Mouse (Mus musculus) c-Kit-positive CD71-positive TER-119-negative erythroid progenitor cells, embryonic 14.5 days (primary cell): Measurements from ENCODE around the gene Vrtn.

ENCODE experiments used
- DNase-seq: peaks from one replicate; pipeline ENCODE4 v3.0.0-alpha.2; 2013; ENCODE audit warnings: low read depth

Vrtn gene

DNA sequence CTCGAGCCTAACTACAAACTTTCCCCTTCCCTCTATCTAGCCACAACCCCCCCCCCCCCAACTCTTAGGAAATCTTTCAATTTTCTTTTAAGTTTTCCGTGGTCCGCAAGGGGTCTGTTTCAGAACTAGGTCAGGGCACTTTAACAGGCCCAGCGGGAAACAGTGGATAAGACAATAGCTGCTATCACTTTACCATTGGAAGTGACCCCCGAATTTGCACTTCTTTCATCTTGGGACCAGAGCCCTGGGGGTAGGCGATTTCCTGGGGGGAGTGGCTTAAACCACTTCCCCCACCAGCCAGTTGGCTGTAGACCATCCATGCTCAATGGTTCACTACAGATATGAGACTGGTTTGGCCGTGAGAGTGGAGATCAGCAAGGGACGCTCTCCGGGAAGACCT lies at the start of gene Vrtn:
Vrtn (plus strand) TSS at position 366 of the 400 bp plus-strand sequence.
- no peak for DNase-seq

DNA sequence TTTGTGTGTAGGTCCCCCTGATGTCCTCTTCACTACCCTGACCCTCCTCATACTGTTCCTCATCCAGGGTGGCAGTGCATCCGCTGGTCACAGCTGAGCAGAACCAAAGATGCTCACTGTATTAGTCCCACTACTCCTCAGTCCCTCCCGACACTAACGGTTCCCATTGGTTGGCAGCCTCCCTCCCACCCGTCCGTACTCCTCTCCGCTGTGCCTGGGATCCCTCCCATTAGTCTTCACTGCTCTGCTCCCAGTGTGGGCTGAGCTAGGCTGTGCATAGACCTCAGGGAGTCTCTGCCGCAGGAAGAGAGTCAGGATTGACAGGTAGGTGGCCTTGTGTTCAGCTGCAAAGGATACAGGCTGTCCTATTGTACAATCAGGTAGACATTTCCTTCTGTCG lies 42.5 kb upstream of the Vrtn start:
- no peak for DNase-seq

DNA sequence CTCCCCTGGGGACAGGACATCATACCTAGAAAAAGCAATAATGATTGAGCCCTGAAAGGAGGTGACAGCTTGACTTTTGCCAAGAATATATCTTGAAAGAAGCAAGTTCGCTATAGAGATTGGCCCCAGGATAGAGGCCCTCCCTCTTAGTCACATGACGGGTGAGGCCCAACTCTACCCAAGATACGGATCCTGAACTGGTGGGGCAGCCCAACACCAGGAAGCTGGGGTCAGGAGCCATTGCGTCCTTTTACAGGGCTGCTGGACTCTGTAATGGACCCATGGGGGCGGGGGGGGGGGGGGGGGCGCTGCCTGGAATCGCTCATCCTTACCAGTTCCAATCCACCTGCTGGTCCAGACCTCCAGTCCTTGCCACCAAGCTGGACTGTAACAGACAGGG lies 36.8 kb upstream of the Vrtn start:
- DNase-seq = no peak

DNA sequence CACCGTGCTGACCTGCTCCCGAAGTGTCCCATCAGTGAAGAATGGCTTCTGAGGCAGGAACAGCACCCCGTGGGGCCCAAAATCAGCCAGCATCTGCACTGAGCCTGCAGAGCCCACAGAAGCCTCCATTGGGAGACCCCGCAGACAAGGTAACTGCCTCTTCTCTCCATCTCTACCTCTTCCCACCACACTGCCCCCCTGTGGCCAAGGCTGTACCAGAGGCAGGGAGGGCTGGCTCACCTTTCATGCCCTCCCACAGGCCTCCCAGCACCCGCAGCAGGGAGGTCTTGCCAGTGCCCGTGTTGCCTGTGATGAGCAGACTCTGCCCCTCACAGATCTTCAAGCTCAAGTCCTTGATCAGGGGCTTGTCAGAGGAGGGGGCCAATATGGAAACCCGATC lies 35.0 kb upstream of the Vrtn start:
- DNase-seq = no peak

DNA sequence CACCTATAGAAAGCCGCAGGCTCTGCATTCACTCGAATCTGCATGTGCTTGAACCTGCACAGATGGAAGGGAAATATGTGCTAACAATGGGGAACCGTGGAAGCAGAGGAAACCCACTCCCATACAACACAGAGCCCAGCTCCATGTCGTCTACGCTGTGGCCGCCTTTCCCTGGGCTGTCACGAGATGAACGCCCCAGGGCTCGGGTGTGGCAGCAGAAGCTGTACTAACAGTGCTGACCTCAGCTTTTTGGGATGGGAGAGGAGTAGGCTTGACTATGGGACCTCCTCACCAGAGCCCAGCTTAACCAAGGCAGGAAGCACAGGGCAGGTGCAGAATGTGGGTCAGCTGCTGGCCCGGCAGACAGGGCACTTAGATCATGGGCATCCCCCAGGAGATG lies 29.1 kb upstream of the Vrtn start:
- DNase-seq = no peak

DNA sequence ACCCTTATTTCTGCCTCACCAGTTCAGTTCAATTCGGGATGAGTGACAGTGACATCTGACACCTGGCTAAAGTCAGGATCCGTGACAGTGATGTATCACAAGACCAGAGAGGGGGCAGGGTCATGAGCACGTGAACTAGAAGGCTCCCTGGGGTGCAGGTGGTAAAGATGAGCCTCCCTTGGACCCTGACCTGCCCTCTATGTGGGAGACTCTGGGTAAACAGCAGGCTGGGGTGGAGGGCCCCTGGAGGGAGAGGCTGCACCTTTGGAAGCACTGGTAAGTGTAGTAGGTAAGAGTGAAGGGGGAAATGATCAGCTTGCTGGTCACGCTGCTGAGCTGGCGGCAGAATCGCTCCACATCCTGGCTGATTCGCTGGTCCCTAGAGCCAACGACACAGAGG lies 28.3 kb upstream of the Vrtn start:
- no peak for DNase-seq

DNA sequence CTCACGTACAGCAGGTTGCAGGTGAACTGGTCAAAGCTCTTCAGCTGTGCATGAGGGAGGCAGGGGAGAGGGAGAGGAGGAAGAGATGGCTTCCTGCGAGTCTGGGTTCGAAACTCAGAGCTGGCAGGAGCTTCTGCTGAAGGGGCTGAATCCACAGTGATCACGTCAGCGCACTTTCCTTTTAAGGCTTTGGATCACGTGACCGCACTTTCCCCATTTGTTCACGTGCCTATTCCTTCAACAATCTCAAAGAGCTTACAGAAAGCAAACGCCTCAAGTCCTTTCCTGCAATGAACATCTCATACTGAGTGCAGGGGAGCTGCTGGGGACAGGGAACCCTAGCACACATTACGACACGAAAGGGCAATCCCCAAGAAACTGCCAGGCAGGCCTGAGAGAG lies 26.8 kb upstream of the Vrtn start:
- no peak for DNase-seq

DNA sequence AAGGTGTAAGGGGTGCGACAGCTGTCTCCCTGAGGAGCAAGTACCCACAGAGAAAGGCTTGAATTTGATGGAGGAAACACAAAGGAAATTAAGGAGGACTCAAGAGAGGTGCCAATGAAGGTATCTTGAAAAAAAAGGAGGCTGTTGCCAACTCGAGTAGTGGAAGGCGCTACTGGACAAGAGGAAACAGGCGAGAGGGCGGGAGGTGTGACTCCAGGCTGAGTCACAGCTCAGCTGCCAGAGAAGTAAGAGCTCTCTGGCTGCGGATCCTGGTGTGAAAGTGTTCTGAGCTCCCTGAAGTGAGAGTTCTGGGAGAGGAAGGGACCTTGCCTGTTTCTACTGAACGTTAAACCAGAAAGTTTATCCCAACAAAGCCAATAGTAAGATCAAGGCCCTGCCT lies 26.3 kb upstream of the Vrtn start:
- no peak for DNase-seq

DNA sequence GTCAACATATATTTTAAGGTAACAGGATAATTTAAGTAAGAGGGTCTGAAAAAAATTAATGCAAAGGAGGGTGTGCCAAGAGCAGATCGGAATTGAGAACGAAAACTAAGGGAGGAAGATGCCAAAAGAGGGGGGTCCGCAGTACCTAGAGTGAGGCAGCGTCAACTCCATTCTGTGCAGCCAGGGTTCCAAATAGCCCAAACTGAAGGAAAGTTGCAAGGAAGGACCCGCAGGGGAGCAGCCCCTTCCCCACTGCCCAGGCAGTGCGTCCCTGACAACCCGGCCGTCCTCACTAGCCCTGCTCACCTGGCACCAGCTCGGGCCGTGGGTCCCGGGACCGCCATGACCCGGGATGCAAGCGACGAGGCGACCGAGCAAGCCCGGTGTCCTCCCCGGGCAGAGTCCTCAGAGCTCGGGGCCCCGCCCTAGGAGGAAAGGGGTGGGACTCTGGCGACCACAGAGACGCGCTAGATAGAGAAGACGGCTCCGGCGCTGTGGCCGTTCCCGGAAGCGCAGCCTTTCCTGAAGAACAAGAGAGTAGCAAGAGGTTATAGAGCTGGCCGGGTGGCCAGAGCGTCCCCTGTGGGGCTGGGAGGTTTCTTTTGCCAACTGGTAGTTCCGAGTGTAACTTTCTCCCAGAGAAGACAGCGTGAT lies 23.7 kb upstream of the Vrtn start, which contains the start of gene Abcd4:
Abcd4 (minus strand) TSS at position 437 of the 654 bp plus-strand sequence.
- peak; percentile 89 for DNase-seq

DNA sequence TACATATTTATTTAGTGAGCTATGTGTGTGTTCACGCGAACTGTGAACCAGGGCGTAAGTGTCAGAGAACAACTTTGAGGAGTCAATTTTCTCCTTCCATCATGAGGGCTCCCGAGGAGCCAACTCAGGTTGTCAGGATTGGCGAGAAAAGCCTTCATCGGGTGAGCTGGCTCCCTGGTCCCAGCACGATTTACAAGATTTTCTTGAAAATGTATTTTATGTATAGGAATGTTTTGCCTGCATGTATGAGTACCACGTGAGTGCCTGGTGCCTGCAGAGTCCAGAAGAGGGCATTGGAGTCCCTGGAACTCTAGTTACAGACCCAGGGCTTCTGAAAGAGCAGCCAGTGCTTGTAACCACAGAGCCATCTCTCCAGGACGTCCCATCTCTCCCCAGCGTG lies 23.2 kb upstream of the Vrtn start:
- DNase-seq = peak; percentile 32

DNA sequence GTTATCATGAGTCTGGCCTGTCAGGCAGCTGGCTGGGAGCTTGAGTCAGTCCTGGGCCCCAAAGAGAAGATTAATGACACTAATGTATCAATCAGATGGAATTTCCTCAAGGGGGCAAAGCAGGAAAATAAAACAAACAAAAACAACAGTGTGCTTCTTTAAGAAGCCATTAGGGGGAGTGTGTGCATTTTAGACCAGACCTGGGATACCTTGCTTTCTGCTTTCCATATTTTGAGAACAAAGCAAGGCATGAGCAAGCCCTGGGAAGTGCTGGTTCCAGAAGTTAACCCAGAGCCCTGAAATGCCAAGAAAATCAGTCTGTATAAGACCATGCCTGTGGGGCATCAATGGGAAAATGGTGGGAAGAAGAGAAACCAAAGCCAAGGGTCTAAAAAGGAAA lies 19.8 kb upstream of the Vrtn start:
- no peak for DNase-seq

DNA sequence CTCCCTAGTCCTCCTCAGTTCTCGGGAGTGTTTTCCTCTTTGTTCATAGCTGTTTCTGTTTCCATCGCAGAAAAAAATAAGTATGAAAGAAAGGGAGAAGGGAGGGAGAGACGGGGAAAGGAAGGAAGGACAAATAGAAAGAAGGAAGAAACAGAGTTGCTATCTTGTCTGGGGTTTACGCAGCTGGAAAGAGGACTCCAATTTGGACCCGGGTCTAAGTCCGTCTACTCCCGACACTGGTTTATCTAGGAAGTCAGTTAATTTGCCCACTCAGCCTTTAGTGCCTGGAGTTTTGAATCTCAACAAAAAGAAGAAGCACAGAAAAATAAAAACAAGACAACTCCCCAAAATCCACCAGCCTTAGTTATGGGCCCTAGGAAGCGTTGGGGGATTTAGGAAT lies 16.2 kb upstream of the Vrtn start:
- no peak for DNase-seq

DNA sequence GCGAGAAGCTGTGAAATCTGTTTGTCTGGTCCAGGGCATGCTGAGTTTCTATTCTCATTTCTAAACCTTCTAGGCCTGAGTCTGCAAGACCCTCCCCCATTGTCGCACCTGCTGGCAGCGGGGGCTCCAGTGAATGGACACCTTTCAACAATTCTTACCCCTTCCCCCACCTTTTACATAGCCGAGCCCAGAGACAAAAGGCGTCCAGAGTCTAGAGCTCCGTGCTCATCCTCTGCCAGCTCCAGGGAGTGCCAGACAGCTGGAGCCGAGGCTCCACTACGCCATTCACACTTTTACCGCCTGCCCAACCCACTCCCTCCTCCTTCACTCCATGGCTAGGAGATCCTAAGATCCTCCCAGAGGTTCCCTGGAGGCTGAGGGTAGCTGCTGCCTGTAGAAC lies 15.7 kb upstream of the Vrtn start:
- DNase-seq = no peak

DNA sequence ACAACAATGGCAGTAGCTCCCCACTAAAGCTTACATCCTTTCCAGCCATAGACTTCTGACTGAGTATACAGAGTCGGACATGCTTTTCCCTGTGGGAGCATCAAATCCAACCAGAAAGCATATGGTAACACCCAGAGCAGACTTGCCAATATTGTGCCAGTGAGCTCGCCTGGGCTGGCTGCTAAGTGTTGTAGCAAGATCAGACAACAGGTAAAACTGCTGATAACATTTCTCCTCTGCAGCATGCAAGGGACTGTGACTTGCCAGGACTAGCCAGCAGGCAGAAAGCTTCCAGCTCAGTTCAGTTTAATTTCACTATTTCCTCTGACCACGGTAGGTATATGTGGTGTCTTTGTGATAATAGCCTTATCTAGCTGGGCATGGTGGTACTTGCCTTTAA lies 9.0 kb upstream of the Vrtn start:
- no peak for DNase-seq

DNA sequence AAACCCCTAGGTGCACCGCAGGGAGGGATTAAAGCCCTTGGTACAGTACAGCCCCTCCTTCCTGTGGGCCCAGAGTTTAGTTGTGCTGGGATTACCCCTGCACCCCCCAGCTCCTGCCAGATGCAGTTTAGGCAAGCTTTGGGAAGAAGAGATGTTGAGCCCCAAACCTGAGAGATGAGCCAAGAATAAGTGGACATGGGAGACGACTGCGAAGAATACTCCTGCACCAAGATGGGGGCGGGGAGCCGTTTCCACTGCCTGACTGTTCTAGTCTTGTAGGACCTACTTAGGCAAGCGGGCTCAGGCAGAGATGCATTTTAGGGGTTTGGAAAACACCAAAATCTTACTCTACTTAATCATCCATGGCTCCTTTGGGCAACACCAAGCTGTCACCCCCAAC lies 566 bp upstream of the Vrtn start:
- DNase-seq = no peak

DNA sequence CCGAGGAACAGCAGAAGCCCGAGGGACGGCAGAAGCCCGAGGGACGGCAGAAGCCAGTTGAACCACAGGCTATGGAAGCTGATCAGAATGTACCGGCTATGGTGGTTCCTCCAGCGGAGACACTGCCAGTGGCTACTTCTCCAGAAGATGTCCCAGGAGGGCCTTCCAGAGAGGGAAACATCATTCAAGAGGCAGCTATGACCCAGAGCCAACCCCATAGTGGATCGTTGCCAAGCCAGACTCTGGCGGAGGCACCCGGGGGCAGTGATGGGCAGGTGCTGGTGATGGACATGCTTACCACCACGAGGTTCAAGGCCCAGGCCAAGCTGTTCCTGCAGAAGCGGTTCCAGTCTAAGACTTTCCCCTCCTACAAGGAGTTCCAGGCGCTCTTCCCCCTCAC lies 9.4 kb downstream of the Vrtn start:
- no peak for DNase-seq

DNA sequence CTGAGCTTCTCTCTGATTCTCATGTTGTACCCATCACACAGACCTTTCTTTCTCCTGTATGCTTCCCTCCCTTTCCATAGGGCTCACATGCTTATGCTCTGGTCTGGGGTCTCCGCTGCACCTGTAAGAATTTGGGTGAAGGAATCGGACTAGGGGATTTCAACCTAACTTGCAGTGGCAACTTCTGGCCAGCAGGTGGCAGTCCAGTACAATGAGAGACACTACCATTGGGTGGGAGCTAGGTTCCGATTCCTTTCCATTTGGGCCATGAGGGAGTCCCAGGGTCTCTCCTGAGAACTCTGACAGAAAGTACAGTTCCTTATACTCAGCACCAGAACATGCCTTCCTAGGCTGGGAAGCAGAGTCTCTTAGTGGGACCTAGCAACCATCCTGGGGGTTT lies 13.1 kb downstream of the Vrtn start:
- DNase-seq = peak; percentile 33

DNA sequence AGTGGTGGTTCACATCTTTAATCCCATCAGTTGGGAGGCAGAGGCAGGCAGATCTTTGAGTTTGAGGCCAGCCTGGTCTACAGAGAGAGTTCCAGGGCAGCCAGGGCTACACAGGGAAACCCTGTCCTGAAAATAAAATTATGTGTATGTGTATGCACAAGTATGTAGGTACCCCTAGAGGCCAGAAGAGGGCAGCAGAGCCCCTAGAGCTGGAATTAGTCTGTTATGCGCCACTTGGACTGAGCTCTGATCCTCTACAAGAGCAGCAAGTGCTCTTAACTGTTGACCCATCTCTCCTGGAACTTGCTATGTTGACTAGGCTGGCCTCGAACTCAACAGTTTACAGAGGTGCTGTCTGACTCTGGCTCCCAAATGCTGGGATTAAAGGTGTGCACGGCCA lies 29.7 kb downstream of the Vrtn start:
- DNase-seq = peak; percentile 38

DNA sequence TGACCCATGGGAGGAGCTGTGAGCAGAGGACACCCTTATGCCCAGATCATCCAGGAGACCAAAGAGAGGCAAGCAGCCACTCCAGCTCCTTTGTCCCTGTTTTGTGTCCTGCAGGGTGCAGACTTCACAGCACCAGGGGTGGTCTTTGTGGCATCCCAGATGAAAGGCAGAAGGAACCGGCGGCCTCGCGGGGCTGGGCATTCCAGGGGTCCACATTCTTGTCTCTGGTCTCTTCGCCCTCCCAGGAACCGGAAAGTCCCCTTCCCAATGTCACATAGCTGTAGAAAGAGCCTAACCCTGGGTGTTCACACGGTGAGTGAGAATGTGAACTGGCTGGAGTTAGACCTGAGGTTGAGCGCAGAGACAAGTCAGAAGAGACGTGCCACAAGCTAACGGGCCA lies 30.8 kb downstream of the Vrtn start:
- no peak for DNase-seq

DNA sequence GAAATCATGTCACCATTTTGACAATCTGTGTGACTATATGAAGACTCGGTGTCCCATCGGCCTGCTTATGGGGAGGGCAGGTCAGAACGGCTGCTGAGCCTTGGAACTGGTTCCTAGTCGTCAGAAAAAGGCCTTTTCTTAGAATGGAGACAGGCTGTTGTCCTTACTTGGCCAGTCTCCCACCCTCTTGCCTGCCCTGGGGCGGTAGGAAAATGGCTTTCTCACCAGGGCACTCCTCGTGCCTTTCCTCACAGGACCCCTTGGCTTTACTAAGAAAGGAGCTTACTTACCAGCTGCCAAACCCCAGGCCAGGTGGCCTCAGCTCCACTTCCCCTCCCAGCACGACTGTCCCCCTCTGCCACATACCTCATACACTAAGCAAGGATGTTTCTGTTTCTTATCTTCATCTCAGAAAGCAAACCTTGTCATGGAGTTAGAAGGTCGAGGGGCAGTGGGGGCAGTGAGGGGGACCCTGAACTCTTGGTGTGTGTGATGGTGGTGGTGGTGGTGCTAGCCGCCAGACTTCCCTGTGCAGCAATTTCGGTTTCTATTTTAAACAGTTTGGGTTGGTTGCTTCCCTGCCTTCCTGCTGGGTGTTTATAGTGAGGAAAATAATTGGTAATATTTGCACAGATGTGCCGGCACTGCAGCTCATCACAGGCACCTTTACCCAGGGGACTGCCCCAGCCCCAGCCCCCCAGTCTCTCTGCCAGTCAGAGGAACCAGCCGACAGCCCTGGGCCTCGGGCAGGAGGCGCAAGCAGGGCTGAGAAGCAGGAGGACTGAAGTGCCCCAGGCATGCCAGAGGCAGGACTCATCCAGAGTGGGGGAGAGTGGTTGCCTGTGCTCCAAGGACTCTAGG lies 34.1 kb downstream of the Vrtn start:
- DNase-seq = no peak

DNA sequence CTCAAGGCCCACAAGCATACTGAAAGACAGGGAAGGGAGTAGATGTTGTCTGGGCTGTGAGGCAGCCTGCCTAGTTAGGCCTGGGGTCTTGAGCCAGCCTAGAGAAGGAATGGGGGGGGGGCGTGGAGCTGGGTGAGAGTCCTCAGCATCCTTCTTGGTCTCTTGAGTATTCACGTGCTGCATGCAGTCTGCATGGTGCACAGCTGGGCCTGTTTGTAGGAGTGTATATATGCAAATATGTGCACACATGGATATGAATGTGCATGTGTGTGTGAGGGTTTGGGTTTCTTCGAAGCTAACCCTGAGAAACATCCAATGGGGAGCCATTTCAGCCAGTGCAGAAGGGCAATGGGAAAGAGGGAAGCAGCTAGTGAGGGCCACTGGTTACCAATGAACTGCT lies 35.2 kb downstream of the Vrtn start:
- no peak for DNase-seq

DNA sequence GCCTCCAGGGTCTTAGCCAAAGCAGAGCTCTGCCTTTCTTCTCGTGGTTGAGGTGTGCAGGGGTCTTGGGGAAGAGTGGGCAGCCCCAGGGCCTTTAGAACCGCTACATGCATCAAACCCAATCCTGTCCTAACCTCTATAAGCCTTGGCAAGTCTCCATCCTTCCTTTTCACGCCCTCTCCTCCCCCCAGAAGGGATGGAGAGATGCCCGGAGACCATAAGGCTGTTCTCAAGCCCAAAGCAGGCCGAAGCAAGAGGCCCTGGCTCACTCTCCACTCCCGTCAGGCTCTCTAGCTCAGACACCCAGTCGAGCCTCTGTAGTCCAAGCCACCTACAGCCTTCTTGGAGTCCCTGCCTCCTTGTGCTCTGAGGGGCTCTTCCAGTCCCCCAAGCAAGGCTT lies 43.8 kb downstream of the Vrtn start:
- no peak for DNase-seq

DNA sequence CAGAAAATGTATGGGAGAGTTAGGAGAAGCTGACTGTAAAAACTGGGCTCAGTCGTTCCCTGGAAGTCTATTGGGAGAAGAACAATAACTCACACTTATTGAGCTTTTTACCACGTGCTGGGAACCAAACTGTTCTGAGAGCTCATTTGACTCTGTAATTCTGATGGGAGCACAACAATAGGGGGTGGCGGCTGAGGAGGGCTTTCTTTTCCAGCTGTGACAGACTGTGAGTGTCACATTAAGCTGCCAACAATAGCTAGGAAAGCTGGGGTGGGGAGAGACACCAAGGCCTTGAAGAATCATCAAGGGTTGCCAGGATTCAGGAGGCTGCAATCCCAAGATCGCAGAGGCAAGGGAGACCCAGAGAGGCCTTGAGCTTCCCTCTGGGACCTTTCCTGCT lies 45.4 kb downstream of the Vrtn start:
- no peak for DNase-seq

DNA sequence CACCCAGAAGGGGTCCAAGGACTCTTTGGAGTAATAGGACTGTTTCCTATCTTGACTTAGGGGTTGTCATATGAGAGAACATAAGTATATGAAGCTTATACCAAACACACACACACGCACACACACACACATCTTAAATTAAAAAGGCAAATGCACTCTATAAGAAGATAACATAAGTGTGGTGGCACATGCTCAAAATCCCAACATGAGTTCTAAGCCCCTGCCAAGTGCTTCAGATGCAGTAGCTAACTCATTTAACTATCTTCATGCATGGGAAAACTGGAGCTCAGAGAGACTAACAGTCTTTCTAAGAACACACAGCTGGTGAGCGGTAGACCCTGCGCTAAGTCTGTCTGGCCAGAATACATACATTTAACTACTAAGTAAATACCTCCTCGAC lies 46.7 kb downstream of the Vrtn start:
- DNase-seq = no peak
